Mouse (Mus musculus): ENCODE data around the gene Glo1. TPM values are rescaled to one million over a fixed set of nuclear protein-coding genes. Genes with fewer than 3 reads are reported as not detected.
A peak's percentile ranks its signal among the peaks of the same experiment; 100 is the strongest.

Gene Glo1
- polyA plus RNA-seq, 1 experiment from 2014 or later: 232 TPM

GRCm38 (mm10) chr17:30582313-30582712 lies 44.4 kb downstream of the Glo1 start:
- Histone ChIP-seq H3K4me3 (ENCODE audit: low read depth, low read length) (no peak overlapping the region), H3K36me3 (ENCODE audit: control insufficient read depth, insufficient read depth, low read length) (no peaks in the 10 kb centered on the region), H3K27ac (replicated peaks; ENCODE audit: low read depth, low read length) (no peak overlapping the region), H3K4me2 (ENCODE audit: low read depth, severe bottlenecking) (no peak overlapping the region), H3K9me3 (ENCODE audit: control insufficient read depth, low read length) (no peaks in the 10 kb centered on the region), H3K9ac (ENCODE audit: low read length) (no peak overlapping the region), H3K4me1 (ENCODE audit: control insufficient read depth, insufficient read depth, low read length) (no peaks in the 10 kb centered on the region), H3K27me3 (ENCODE audit: control insufficient read depth, insufficient read depth, low read length) (no peaks in the 10 kb centered on the region)
- ATAC-seq (ENCODE audit: insufficient number of reproducible peaks, low FRiP score, low TSS enrichment, low read depth) (no peak), DNase-seq (ENCODE audit: low spot score) (no peak)
- 84% methylated on average over 3 of the region's 3 CpGs for WGBS

- DNase-seq (ENCODE audit: low spot score): no peak
- Histone ChIP-seq H3K4me3 (ENCODE audit: low read depth, low read length) (no peak overlapping the region), H3K27ac (replicated peaks; ENCODE audit: low read depth, low read length) (no peak overlapping the region), H3K9ac (ENCODE audit: low read length) (no peak overlapping the region), H3K9me3 (ENCODE audit: control insufficient read depth, low read length) (no peaks in the 10 kb centered on the region), H3K27me3 (ENCODE audit: control insufficient read depth, insufficient read depth, low read length) (no peaks in the 10 kb centered on the region), H3K4me1 (ENCODE audit: control insufficient read depth, insufficient read depth, low read length) (peaks cover 4% of the 10 kb centered on the region), H3K4me2 (ENCODE audit: low read depth, severe bottlenecking) (no peak overlapping the region), H3K36me3 (ENCODE audit: control insufficient read depth, insufficient read depth, low read length) (no peaks in the 10 kb centered on the region)
- no peak for ATAC-seq (ENCODE audit: insufficient number of reproducible peaks, low FRiP score, low TSS enrichment, low read depth)
- 84% methylated on average over 6 of the region's 6 CpGs for WGBS
These were observed 45.5 kb downstream of the Glo1 start for GRCm38 (mm10) chr17:30581201-30581600.

GRCm38 (mm10) chr17:30580781-30581180 lies 45.9 kb downstream of the Glo1 start:
- peaks cover 4% of the 10 kb centered on the region for H3K4me1 ChIP-seq (ENCODE audit: control insufficient read depth, insufficient read depth, low read length)
- H3K4me2 ChIP-seq (ENCODE audit: low read depth, severe bottlenecking): no peak overlapping the region
- H3K9ac ChIP-seq (ENCODE audit: low read length): no peak overlapping the region
- H3K27me3 ChIP-seq (ENCODE audit: control insufficient read depth, insufficient read depth, low read length): no peaks in the 10 kb centered on the region
- ATAC-seq (ENCODE audit: insufficient number of reproducible peaks, low FRiP score, low TSS enrichment, low read depth) (no peak), DNase-seq (ENCODE audit: low spot score) (no peak)
- WGBS: 60% methylated on average over 1 of the region's 1 CpGs
- no peaks in the 10 kb centered on the region for H3K36me3 ChIP-seq (ENCODE audit: control insufficient read depth, insufficient read depth, low read length)
- no peaks in the 10 kb centered on the region for H3K9me3 ChIP-seq (ENCODE audit: control insufficient read depth, low read length)
- no peak overlapping the region for H3K4me3 ChIP-seq (ENCODE audit: low read depth, low read length)
- no peak overlapping the region for H3K27ac ChIP-seq (replicated peaks; ENCODE audit: low read depth, low read length)

GRCm38 (mm10) chr17:30576946-30577345 lies 49.7 kb downstream of the Glo1 start:
- Histone ChIP-seq H3K36me3 (ENCODE audit: control insufficient read depth, insufficient read depth, low read length) (no peaks in the 10 kb centered on the region), H3K27me3 (ENCODE audit: control insufficient read depth, insufficient read depth, low read length) (no peaks in the 10 kb centered on the region), H3K9me3 (ENCODE audit: control insufficient read depth, low read length) (no peaks in the 10 kb centered on the region), H3K9ac (ENCODE audit: low read length) (peak overlapping the region; percentile 68), H3K4me2 (ENCODE audit: low read depth, severe bottlenecking) (peak overlapping the region; percentile 70), H3K4me1 (ENCODE audit: control insufficient read depth, insufficient read depth, low read length) (peaks cover 7% of the 10 kb centered on the region), H3K27ac (replicated peaks; ENCODE audit: low read depth, low read length) (no peak overlapping the region), H3K4me3 (ENCODE audit: low read depth, low read length) (peak overlapping the region; percentile 69)
- ATAC-seq (ENCODE audit: insufficient number of reproducible peaks, low FRiP score, low TSS enrichment, low read depth) (no peak), DNase-seq (ENCODE audit: low spot score) (no peak)
- WGBS: 67% methylated on average over 12 of the region's 12 CpGs

DNA sequence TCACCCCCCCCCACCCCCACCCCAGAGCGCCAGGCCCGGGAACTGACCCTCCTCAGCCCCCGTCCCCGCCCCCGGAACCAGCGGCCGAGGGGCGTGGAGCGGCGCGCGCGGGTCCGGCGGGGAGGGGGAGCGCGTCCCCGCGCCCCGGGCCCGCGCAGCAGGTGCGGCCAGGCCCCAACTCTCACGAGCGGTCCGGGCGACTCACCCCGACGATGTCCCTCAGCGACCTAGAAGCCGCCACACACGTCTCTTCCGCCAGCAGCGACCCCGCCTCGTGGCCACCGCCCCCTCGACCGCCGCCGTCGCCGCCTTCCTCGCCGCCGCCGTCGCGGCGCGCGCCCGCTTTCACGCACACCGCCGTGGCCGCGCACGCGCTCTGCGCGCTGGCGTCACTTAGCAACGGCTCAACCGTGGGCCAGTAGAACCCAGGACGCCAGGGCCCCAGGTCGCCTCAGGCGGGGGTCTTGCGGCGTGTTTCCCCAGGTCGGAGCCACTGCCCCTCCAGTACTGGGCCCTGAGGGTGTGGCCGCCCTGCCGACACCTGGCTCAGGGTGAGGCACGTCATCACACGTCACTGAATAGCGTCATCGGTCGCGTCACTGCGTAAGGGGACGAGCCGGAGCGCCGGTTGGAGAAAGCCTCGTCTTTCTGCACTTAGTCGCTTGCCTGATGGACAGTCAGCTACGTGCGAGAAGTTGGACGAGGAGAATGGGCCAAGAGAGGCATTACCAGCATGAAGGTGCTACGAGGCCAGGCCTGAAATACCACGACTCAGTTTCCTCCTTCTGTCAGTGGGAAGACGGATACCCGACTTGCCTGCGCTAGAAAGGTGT lies 50.5 kb downstream of the Glo1 start, which contains the start of gene Btbd9:
Gene Btbd9, minus strand, starts transcription at position 548 of the 833 bp plus-strand sequence.
- ATAC-seq (ENCODE audit: insufficient number of reproducible peaks, low FRiP score, low TSS enrichment, low read depth): peak; percentile 90

GRCm38 (mm10) chr17:30575121-30575904 lies 51.4 kb downstream of the Glo1 start:
- Histone ChIP-seq H3K4me2 (ENCODE audit: low read depth, severe bottlenecking) (peak overlapping the region; percentile 70), H3K27me3 (ENCODE audit: control insufficient read depth, insufficient read depth, low read length) (no peaks in the 10 kb centered on the region), H3K4me3 (ENCODE audit: low read depth, low read length) (peak overlapping the region; percentile 69), H3K9me3 (ENCODE audit: control insufficient read depth, low read length) (no peaks in the 10 kb centered on the region), H3K36me3 (ENCODE audit: control insufficient read depth, insufficient read depth, low read length) (no peaks in the 10 kb centered on the region), H3K27ac (replicated peaks; ENCODE audit: low read depth, low read length) (0 out of 2 replicates have a peak overlapping the region, but pooled peaks have one; percentile 61), H3K9ac (ENCODE audit: low read length) (peak overlapping the region; percentile 68), H3K4me1 (ENCODE audit: control insufficient read depth, insufficient read depth, low read length) (peaks cover 7% of the 10 kb centered on the region)
- 8% methylated on average over 35 of the region's 35 CpGs for WGBS
- ATAC-seq (ENCODE audit: insufficient number of reproducible peaks, low FRiP score, low TSS enrichment, low read depth) (no peak), DNase-seq (ENCODE audit: low spot score) (peak; percentile 57)

More for the DNA sequence above, 50.5 kb downstream of the Glo1 start, which contains the start of gene Btbd9:
- Histone ChIP-seq H3K4me3 (ENCODE audit: low read depth, low read length) (peak within 1 kb of the TSS; percentile 69), H3K27ac (replicated peaks; ENCODE audit: low read depth, low read length) (peak within 1 kb of the TSS; percentile 61), H3K27me3 (ENCODE audit: control insufficient read depth, insufficient read depth, low read length) (no peaks in the 10 kb centered on the region), H3K9ac (ENCODE audit: low read length) (peak within 1 kb of the TSS; percentile 68), H3K4me1 (ENCODE audit: control insufficient read depth, insufficient read depth, low read length) (peaks cover 7% of the 10 kb centered on the region), H3K36me3 (ENCODE audit: control insufficient read depth, insufficient read depth, low read length) (no peaks in the 10 kb centered on the region), H3K9me3 (ENCODE audit: control insufficient read depth, low read length) (no peaks in the 10 kb centered on the region), H3K4me2 (ENCODE audit: low read depth, severe bottlenecking) (peak within 1 kb of the TSS; percentile 70)
- DNase-seq (ENCODE audit: low spot score): peak; percentile 91
- WGBS: under 1% methylated on average over 94 of the region's 94 CpGs

DNA sequence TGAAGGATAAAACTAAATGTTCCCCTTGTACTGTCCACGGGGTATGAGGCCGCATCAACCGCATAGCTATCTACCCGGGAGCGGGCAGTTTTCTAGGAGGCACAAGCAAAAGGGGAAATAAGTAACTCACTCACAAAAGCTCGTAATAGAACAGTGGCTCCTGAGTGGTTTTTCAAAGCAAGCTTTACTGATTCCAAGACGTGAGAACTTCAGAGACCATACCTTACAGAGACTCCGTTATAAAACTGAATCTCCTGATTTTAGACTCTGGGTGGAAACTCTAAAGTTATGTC lies 51.9 kb downstream of the Glo1 start:
- Histone ChIP-seq H3K4me2 (ENCODE audit: low read depth, severe bottlenecking) (no peak overlapping the region), H3K4me1 (ENCODE audit: control insufficient read depth, insufficient read depth, low read length) (peaks cover 7% of the 10 kb centered on the region), H3K36me3 (ENCODE audit: control insufficient read depth, insufficient read depth, low read length) (no peaks in the 10 kb centered on the region), H3K27ac (replicated peaks; ENCODE audit: low read depth, low read length) (no peak overlapping the region), H3K27me3 (ENCODE audit: control insufficient read depth, insufficient read depth, low read length) (no peaks in the 10 kb centered on the region), H3K9me3 (ENCODE audit: control insufficient read depth, low read length) (no peaks in the 10 kb centered on the region), H3K4me3 (ENCODE audit: low read depth, low read length) (no peak overlapping the region), H3K9ac (ENCODE audit: low read length) (no peak overlapping the region)
- DNase-seq (ENCODE audit: low spot score) (no peak), ATAC-seq (ENCODE audit: insufficient number of reproducible peaks, low FRiP score, low TSS enrichment, low read depth) (no peak)
- 81% methylated on average over 8 of the region's 8 CpGs for WGBS

- H3K36me3 ChIP-seq (ENCODE audit: control insufficient read depth, insufficient read depth, low read length): no peaks in the 10 kb centered on the region
- peaks cover 7% of the 10 kb centered on the region for H3K4me1 ChIP-seq (ENCODE audit: control insufficient read depth, insufficient read depth, low read length)
- no peak overlapping the region for H3K4me3 ChIP-seq (ENCODE audit: low read depth, low read length)
- no peaks in the 10 kb centered on the region for H3K9me3 ChIP-seq (ENCODE audit: control insufficient read depth, low read length)
- no peak overlapping the region for H3K4me2 ChIP-seq (ENCODE audit: low read depth, severe bottlenecking)
- H3K9ac ChIP-seq (ENCODE audit: low read length): no peak overlapping the region
- no peak for ATAC-seq (ENCODE audit: insufficient number of reproducible peaks, low FRiP score, low TSS enrichment, low read depth)
- no peak overlapping the region for H3K27ac ChIP-seq (replicated peaks; ENCODE audit: low read depth, low read length)
- no peaks in the 10 kb centered on the region for H3K27me3 ChIP-seq (ENCODE audit: control insufficient read depth, insufficient read depth, low read length)
- 54% methylated on average over 8 of the region's 8 CpGs for WGBS
- DNase-seq (ENCODE audit: low spot score): no peak
These were observed 52.5 kb downstream of the Glo1 start for GRCm38 (mm10) chr17:30573990-30574782.

Data from limb, embryonic 11.5 days (tissue).